Mouse (Mus musculus): ENCODE measurements at regions not wholly inside any gene's neighbourhood (a gene's known extent, or its start where the extent isn't known, plus 50 kb on each side); places are given as distances from the start of the nearest gene placed in this dataset.

GRCm38 (mm10) chr11:42067788-42068187 lies 67.1 kb upstream of the Gabrg2 start:
- DNase-seq (ENCODE audit: low read depth, low spot score) = peak; percentile 85

GRCm38 (mm10) chr11:42051567-42051966 lies 50.9 kb upstream of the Gabrg2 start:
- peak; percentile 65 for DNase-seq (ENCODE audit: low read depth, low spot score)

Measured in brain, adult 2 months (tissue).